Mouse (Mus musculus): ENCODE measurements around the gene Slc35a5. TPM values are rescaled to one million over a fixed set of nuclear protein-coding genes. Genes with fewer than 3 reads are reported as not detected.
A peak's percentile ranks its signal among the peaks of the same experiment; 100 is the strongest.

Slc35a5 gene
- polyA plus RNA-seq, 1 experiment from 2014 or later: 18.7 TPM

DNA sequence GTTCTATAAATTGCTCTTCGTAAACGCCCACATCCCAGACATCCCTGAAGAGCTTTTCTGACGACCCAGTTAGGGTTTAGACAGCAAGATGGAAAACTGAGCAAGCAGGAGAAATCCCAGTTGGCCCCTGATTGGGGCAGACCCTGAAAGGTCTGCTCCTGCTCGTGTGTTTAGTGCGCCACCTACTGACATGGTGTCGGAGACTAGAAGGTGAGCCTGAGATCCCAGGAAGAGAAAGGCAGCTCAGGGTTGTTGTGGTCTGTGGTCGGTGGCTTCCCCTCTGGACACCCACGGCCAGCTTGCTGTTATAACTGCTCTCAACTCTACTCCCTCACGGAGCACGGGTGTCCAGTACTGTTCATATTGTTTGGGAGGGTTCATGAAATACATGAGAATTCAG is 68.5 kb downstream of the Slc35a5 start:
- no peaks in the 10 kb centered on the region for H3K9me3 ChIP-seq (ENCODE audit: control insufficient read depth, low read length)
- DNase-seq (ENCODE audit: low spot score) (peak; percentile 80), ATAC-seq (ENCODE audit: insufficient read depth, low FRiP score, low TSS enrichment) (peak; percentile 62; the same call in 1 of the 2 replicates)
- no peak overlapping the region for H3K4me3 ChIP-seq (ENCODE audit: low read depth, low read length)
- no peaks in the 10 kb centered on the region for H3K27me3 ChIP-seq (ENCODE audit: control insufficient read depth, insufficient read depth, low read length)
- no peaks in the 10 kb centered on the region for H3K4me1 ChIP-seq (ENCODE audit: control insufficient read depth, insufficient read depth, low read length)
- H3K4me2 ChIP-seq (ENCODE audit: low read depth): no peak overlapping the region
- no peak overlapping the region for H3K9ac ChIP-seq (ENCODE audit: low read length)
- H3K27ac ChIP-seq (ENCODE audit: low read depth, low read length): no peak overlapping the region
- WGBS: 13% methylated on average over 10 of the region's 10 CpGs
- H3K36me3 ChIP-seq (ENCODE audit: control insufficient read depth, insufficient read depth, low read length): no peaks in the 10 kb centered on the region

Other genes starting within 250 kb of the Slc35a5 start
- gene Cd200r3, start 215.0 kb downstream of the Slc35a5 start, polyA plus RNA-seq (2014; fragmentation: Nextera tagmentation; extraction: Ambion mirVana): not detected in 2 replicates
- gene Ccdc80, start 65.3 kb downstream of the Slc35a5 start, polyA plus RNA-seq (2014; fragmentation: Nextera tagmentation; extraction: Ambion mirVana): 24.5 and 25.6 TPM in 2 replicates
- 45.6 and 53.4 TPM in 2 replicates for gene Atg3, start 79 bp upstream of the Slc35a5 start, polyA plus RNA-seq (2014; fragmentation: Nextera tagmentation; extraction: Ambion mirVana)
- 0.16 and 0.31 TPM in 2 replicates for gene Btla, start 65.6 kb upstream of the Slc35a5 start, polyA plus RNA-seq (2014; fragmentation: Nextera tagmentation; extraction: Ambion mirVana)